Mouse (Mus musculus): ENCODE measurements around the gene Ak5. TPM values are rescaled to one million over a fixed set of nuclear protein-coding genes. Genes with fewer than 3 reads are reported as not detected.
"Not testable (repeated sequence)": the region's sequence is repeated elsewhere in the genome, so short reads cannot be mapped to it uniquely, and the experiment has no call there.

Gene Ak5
- total RNA-seq (2022): 100 to 1,000 TPM; 200 to 233 (median 216) TPM

GRCm38 (mm10) chr3:152668239-152668638, at the start of gene Ak5:
Gene Ak5 (minus strand): TSS chr3:152668360.
- no peak for DNase-seq (ENCODE audit: low spot score in 2 of 2)

GRCm38 (mm10) chr3:152713991-152714902, 46.1 kb upstream of the Ak5 start, which contains the start of gene Pigk:
Gene Pigk (plus strand): TSS chr3:152714100.
- DNase-seq (ENCODE audit: low spot score in 2 of 2): peak; percentile 73 to 78

- no peak for DNase-seq (ENCODE audit: low spot score in 2 of 2)
These were observed 44.8 kb upstream of the Ak5 start for GRCm38 (mm10) chr3:152712957-152713356.

GRCm38 (mm10) chr3:152709936-152710335, 41.8 kb upstream of the Ak5 start:
- no peak for DNase-seq (ENCODE audit: low spot score in 2 of 2)

GRCm38 (mm10) chr3:152707321-152707823, 39.2 kb upstream of the Ak5 start:
- DNase-seq (ENCODE audit: low spot score in 2 of 2): no peak

GRCm38 (mm10) chr3:152706901-152707300, 38.7 kb upstream of the Ak5 start:
- no peak for DNase-seq (ENCODE audit: low spot score in 2 of 2)

- no peak for DNase-seq (ENCODE audit: low spot score in 2 of 2)
These were observed 37.7 kb upstream of the Ak5 start for GRCm38 (mm10) chr3:152705826-152706225.

- DNase-seq (ENCODE audit: low spot score in 2 of 2): no peak
These were observed 34.2 kb upstream of the Ak5 start for GRCm38 (mm10) chr3:152702274-152702843.

GRCm38 (mm10) chr3:152701536-152701935, 33.4 kb upstream of the Ak5 start:
- not testable (repeated sequence) for DNase-seq (ENCODE audit: low spot score in 2 of 2)

GRCm38 (mm10) chr3:152699261-152699660, 31.1 kb upstream of the Ak5 start:
- DNase-seq (ENCODE audit: low spot score in 2 of 2): no peak

- no peak for DNase-seq (ENCODE audit: low spot score in 2 of 2)
These were observed 29.9 kb upstream of the Ak5 start for GRCm38 (mm10) chr3:152698017-152698416.

- DNase-seq (ENCODE audit: low spot score in 2 of 2): no peak
These were observed 26.8 kb upstream of the Ak5 start for GRCm38 (mm10) chr3:152694950-152695349.

- DNase-seq (ENCODE audit: low spot score in 2 of 2): no peak
These were observed 20.9 kb upstream of the Ak5 start for GRCm38 (mm10) chr3:152689105-152689504.

- DNase-seq (ENCODE audit: low spot score in 2 of 2): no peak
These were observed 20.4 kb upstream of the Ak5 start for GRCm38 (mm10) chr3:152688532-152688931.

GRCm38 (mm10) chr3:152674663-152675062, 6.5 kb upstream of the Ak5 start:
- no peak for DNase-seq (ENCODE audit: low spot score in 2 of 2)

- no peak for DNase-seq (ENCODE audit: low spot score in 2 of 2)
These were observed 1.6 kb upstream of the Ak5 start for GRCm38 (mm10) chr3:152669783-152670182.

- DNase-seq (ENCODE audit: low spot score in 2 of 2): no peak
These were observed 633 bp upstream of the Ak5 start for GRCm38 (mm10) chr3:152668793-152669192.

GRCm38 (mm10) chr3:152667356-152668211, 576 bp downstream of the Ak5 start:
- DNase-seq (ENCODE audit: low spot score in 2 of 2): peak in 1 of 2 experiments; percentile 51

- peak in 1 of 2 experiments; percentile 44 for DNase-seq (ENCODE audit: low spot score in 2 of 2)
These were observed 1.2 kb downstream of the Ak5 start for GRCm38 (mm10) chr3:152666991-152667355.

GRCm38 (mm10) chr3:152658592-152658991, 9.6 kb downstream of the Ak5 start:
- no peak for DNase-seq (ENCODE audit: low spot score in 2 of 2)

- DNase-seq (ENCODE audit: low spot score in 2 of 2): no peak
These were observed 16.2 kb downstream of the Ak5 start for GRCm38 (mm10) chr3:152651991-152652390.

- no peak for DNase-seq (ENCODE audit: low spot score in 2 of 2)
These were observed 23.6 kb downstream of the Ak5 start for GRCm38 (mm10) chr3:152644610-152645009.

Measured in layer of hippocampus, adult 8-10 months (tissue).